Mouse (Mus musculus): ENCODE results near the gene Sema3e.

DNA sequence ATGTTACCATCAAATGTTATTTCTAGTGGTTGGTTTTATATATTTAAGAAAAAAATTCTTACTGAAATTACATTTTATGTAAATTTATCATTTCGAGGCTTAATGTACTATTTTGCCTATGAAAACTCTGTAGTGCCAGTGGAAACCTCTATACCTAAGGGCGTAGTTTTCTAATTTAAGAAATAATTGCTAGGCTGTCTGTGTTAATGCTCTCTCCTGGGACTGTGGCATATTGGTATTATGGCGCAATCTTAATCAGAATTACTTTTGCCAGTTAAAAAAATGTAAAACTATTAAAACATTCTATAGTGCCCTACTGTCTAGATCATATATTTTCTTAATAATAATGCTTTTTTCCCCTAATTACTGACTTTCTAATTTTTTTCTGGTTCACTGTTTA lies 138.2 kb downstream of the Sema3e start:
- TF ChIP-seq CTCF (IDR thresholded peaks at IDR 0.05) = no peak
- TF ChIP-seq EP300 (IDR thresholded peaks at IDR 0.05) = no peak

Data from lung, postnatal 0 days (tissue).